Mouse (Mus musculus) embryonic facial prominence, embryonic 11.5 days (tissue): ENCODE measurements at regions not wholly inside any gene's neighbourhood (a gene's known extent, or its start where the extent isn't known, plus 50 kb on each side); places are given as distances from the start of the nearest gene placed in this dataset.

Experiments used
- ATAC-seq: fragments of 200-750 bp; cut with Nextera tagmentation; replicated peaks from 2 replicates; pipeline ENCODE4 v1.8.0; 2017; ENCODE audit warnings: low read depth; ENCODE audit not compliant: insufficient number of reproducible peaks, low FRiP score, low TSS enrichment
- DNase-seq: peaks from one replicate; pipeline ENCODE4 v3.0.0-alpha.2; 2015; ENCODE audit warnings: low spot score
- H3K27ac ChIP-seq: fragments of 300-500 bp; sonication (generic); replicated peaks from 2 replicates; pipeline ENCODE4 v1.5.1; 2014; ENCODE audit warnings: mild to moderate bottlenecking, low read depth, low read length, control low read depth
- H3K27me3 ChIP-seq: fragments of 300-500 bp; sonication (generic); 2 replicates; pipeline ENCODE4 v1.6.1; 2014; ENCODE audit warnings: mild to moderate bottlenecking, low read length, moderate library complexity, mixed read lengths; ENCODE audit not compliant: control insufficient read depth, insufficient read depth
- H3K36me3 ChIP-seq: fragments of 300-500 bp; sonication (generic); replicated peaks from 2 replicates; pipeline ENCODE4 v1.6.1; 2014; ENCODE audit warnings: low read depth, mild to moderate bottlenecking, low read length, moderate library complexity, mixed read lengths; ENCODE audit not compliant: control insufficient read depth, insufficient read depth
- H3K4me1 ChIP-seq: fragments of 300-500 bp; sonication (generic); 2 replicates; pipeline ENCODE4 v1.6.1; 2014; ENCODE audit warnings: low read length, mixed read lengths; ENCODE audit not compliant: control insufficient read depth, insufficient read depth
- H3K4me2 ChIP-seq: fragments of 300-500 bp; sonication (generic); 2 replicates; pipeline ENCODE4 v1.6.1; 2014; ENCODE audit warnings: low read depth, mild to moderate bottlenecking, control low read depth, low read length, moderate library complexity
- H3K4me3 ChIP-seq: fragments of 300-500 bp; sonication (generic); 2 replicates; pipeline ENCODE4 v1.5.1; 2014; ENCODE audit warnings: low read depth, low read length, control low read depth
- H3K9ac ChIP-seq: fragments of 300-500 bp; sonication (generic); replicated peaks from 2 replicates; pipeline ENCODE4 v1.6.1; 2014; ENCODE audit warnings: mild to moderate bottlenecking, control low read depth, low read length
- H3K9me3 ChIP-seq: fragments of 300-500 bp; sonication (generic); replicated peaks from 2 replicates; pipeline ENCODE4 v1.6.1; 2016; ENCODE audit warnings: mild to moderate bottlenecking, low read length, inconsistent platforms, mixed read lengths; ENCODE audit not compliant: control insufficient read depth
- WGBS: fragments of 180-500 bp; shearing (Covaris S2); extraction: QIAGEN DNeasy Blood & Tissue Kit; methylation state at CpG from one replicate; pipeline ENCODE4 v1.1.7; 2014; 5-methylcytosine and 5-hydroxymethylcytosine counted together

DNA sequence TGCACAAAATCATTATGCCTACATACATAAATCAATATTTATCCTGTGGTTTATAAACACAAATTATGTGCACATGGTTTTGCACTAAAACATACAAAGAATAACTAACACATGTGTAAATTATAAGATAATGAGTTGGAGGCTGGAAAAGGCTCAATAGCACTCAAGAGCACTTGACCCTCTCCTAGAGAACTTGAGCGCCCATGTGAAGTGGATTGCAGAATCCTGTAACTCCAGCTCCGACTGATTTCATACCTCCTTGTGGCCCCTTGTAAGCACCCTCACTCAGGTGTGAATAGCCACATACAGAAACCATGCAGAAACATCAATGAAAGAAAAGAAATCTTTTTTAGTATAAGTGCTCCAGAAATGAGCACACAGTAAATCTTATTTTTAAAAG, 168.2 kb upstream of the Adgrl4 start:
- H3K27ac ChIP-seq = no peak overlapping the region
- WGBS = 73% methylated on average over 2 of the region's 2 CpGs
- no peak for DNase-seq

DNA sequence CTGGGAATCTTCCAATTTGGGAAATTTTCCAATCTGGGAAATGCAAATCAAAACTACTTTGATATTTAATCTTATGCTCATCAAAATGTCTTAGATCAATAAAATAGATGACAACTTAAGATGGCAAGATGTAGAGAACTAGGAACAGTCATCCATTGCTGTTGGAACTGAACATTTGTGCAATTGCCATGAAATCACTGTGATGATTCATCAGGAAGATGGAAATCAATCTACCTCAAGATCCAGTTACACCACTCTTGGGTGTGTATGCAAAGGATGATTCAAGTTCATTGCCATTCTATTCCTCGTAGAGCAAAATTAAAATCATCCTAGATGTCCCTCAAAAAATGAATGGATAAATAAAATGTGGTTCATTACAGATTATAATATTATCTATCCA, 153.9 kb upstream of the Adgrl4 start:
- no peak overlapping the region for H3K9ac ChIP-seq
- no peak overlapping the region for H3K4me3 ChIP-seq
- no peaks in the 10 kb centered on the region for H3K27me3 ChIP-seq
- ATAC-seq (no peak), DNase-seq (no peak)
- H3K27ac ChIP-seq = no peak overlapping the region
- H3K36me3 ChIP-seq = no peaks in the 10 kb centered on the region
- H3K4me1 ChIP-seq = no peaks in the 10 kb centered on the region
- H3K4me2 ChIP-seq = no peak overlapping the region
- WGBS = 93% methylated on average over 1 of the region's 1 CpGs
- no peaks in the 10 kb centered on the region for H3K9me3 ChIP-seq

More for the DNA sequence above, 168.2 kb upstream of the Adgrl4 start:
- Histone ChIP-seq H3K4me3 (no peak overlapping the region), H3K27me3 (no peaks in the 10 kb centered on the region), H3K9me3 (no peaks in the 10 kb centered on the region), H3K9ac (no peak overlapping the region), H3K4me2 (no peak overlapping the region), H3K4me1 (no peaks in the 10 kb centered on the region), H3K36me3 (no peaks in the 10 kb centered on the region)
- no peak for ATAC-seq

DNA sequence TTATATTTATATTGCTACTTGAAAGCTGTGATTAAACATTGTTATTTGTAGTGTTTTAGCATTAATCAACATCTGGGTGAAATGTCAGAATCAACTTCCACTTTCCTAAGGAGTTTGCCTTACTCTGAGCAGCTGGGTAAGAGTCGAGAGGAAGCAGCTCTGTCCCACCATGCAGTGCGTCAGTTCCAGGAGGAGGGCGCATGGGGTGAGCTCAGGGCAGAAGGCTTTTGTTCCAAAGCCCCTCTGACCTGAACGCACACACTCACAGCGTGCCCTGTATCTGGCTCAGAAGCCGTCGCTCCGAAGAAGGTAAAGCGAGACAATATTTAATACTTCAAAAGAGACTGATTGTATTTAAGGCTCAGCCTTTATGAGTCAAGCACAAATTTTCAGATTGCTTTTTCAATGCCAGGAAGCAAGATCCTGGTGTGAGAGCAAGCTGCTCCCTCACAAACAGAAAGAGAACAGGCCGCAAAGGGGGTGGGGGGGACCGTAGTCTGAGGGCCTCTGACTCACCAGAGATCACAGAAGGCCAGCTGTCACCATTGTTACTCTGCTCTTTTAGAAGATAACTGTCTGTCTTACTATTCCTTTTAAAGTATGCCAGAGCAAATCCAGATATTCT, 143.6 kb upstream of the Adgrl4 start:
- Histone ChIP-seq H3K27ac (no peak overlapping the region), H3K27me3 (no peaks in the 10 kb centered on the region), H3K36me3 (no peaks in the 10 kb centered on the region), H3K9me3 (no peaks in the 10 kb centered on the region), H3K4me2 (no peak overlapping the region), H3K4me3 (no peak overlapping the region), H3K4me1 (no peaks in the 10 kb centered on the region), H3K9ac (no peak overlapping the region; the same call in 1 of the 2 replicates)
- WGBS = 45% methylated on average over 11 of the region's 11 CpGs
- DNase-seq = peak; percentile 15
- ATAC-seq = peak; percentile 83

DNA sequence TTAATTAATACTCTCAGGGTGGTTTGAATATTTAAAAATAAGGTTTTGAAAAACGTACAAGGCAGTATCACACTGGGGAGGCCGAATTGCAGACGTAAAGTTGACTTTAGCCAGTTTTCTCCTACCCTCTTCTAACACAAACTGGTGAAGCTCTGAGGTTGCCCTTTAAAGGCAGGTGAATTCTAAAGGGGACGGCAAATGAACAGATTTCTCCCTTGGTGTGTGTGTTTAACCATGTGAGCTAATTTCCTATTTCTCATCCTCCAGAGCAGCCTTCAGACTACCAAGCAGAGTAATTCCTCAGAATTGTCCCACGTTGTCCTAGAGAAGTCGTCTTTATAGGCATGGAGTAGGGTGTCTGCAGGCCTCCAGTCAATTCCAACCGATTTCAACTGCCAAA, 143.1 kb upstream of the Adgrl4 start:
- Histone ChIP-seq H3K4me2 (no peak overlapping the region), H3K4me3 (no peak overlapping the region), H3K9me3 (no peaks in the 10 kb centered on the region), H3K36me3 (no peaks in the 10 kb centered on the region), H3K27ac (no peak overlapping the region), H3K27me3 (no peaks in the 10 kb centered on the region), H3K9ac (no peak overlapping the region), H3K4me1 (no peaks in the 10 kb centered on the region)
- ATAC-seq (no peak), DNase-seq (no peak)
- 76% methylated on average over 7 of the region's 7 CpGs for WGBS

DNA sequence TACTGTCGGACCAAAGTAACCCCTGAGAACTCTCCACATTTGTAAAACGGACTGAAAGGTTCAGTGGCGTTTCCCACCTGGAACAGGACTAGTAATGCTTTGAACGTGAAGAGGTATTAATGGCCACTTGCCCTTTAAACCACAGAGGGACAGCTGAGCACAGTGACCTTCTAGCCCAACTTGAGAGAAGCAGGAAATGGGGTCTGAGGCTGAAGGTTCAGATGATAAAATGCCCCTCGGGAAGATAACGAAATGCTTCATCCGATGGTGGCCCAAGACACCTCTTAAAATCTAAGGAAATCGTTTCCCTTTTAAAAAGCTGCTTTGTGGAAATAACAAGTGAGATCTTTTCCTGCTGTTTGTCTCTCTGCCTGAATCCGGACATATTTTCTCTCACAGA, 142.7 kb upstream of the Adgrl4 start:
- H3K4me1 ChIP-seq = no peaks in the 10 kb centered on the region
- H3K4me2 ChIP-seq = no peak overlapping the region
- H3K4me3 ChIP-seq = no peak overlapping the region
- no peak for DNase-seq
- WGBS = 61% methylated on average over 9 of the region's 9 CpGs
- H3K27ac ChIP-seq = no peak overlapping the region
- ATAC-seq = no peak
- no peaks in the 10 kb centered on the region for H3K36me3 ChIP-seq
- no peaks in the 10 kb centered on the region for H3K27me3 ChIP-seq
- H3K9me3 ChIP-seq = no peaks in the 10 kb centered on the region
- H3K9ac ChIP-seq = no peak overlapping the region

DNA sequence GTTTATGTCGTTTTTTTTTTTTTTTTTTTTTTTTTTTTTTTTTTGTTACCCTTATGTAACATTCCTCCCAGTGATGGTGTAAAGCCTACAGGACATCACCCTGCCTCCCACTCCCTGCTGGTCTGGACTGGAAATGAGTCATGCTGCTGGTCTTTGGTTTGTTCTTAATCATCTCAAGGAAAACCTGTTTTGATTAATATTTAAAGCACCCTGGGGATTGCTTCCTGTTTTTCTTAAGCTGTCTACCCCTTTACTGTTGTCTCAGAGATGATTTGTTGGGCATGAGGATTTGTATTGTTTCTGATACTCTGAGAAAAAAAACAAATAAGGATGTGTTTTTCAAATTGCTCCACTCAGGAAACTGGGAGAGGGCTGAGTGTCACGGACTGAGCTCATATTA, 139.4 kb upstream of the Adgrl4 start:
- Histone ChIP-seq H3K9ac (no peak overlapping the region), H3K4me1 (no peaks in the 10 kb centered on the region), H3K4me3 (no peak overlapping the region), H3K27me3 (no peaks in the 10 kb centered on the region), H3K27ac (no peak overlapping the region), H3K9me3 (no peaks in the 10 kb centered on the region), H3K4me2 (no peak overlapping the region), H3K36me3 (no peaks in the 10 kb centered on the region)
- no peak for DNase-seq
- ATAC-seq = no peak
- WGBS = 70% methylated on average over 2 of the region's 2 CpGs

DNA sequence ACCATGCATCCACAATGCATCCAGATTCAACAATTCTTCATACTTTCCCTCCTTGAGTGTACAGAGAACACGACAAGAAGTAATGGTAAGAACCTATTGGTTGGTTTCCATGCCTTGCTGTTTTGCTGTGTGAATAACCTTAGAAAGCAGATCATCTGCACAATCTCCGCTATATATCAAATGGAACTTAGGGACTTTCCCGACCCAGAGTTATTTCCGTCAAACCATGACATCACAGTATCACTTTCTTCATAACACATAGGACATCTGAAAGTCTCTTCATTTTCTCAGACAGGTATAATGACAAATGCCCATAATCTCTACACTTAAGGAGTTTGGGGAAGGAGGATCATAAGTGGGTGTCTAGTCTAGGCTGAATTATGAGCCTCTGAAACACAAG, 132.3 kb upstream of the Adgrl4 start:
- Histone ChIP-seq H3K27me3 (no peaks in the 10 kb centered on the region), H3K4me2 (no peak overlapping the region), H3K27ac (no peak overlapping the region), H3K36me3 (no peaks in the 10 kb centered on the region), H3K4me3 (no peak overlapping the region), H3K9me3 (no peaks in the 10 kb centered on the region), H3K4me1 (no peaks in the 10 kb centered on the region), H3K9ac (no peak overlapping the region)
- DNase-seq (no peak), ATAC-seq (no peak)
- 91% methylated on average over 4 of the region's 4 CpGs for WGBS

DNA sequence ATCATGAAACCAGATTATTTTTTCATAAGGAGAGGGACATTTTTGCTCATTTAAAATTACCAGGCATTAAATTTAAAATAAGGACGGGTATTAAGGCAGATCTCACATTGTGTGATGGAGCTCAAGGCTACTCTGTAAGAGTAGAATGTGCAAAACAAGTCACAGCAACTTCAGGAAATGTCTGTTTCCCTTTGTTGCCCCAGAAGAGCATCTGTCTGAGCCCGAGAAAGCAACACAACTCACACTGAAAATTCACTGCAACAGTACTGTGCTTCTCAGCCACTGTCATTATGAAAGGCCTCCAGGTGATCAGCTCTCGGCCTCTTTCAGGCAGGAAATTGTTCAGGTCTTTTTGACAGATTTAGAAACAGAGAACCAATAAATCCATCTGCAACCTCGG, 129.7 kb upstream of the Adgrl4 start:
- H3K9me3 ChIP-seq = no peaks in the 10 kb centered on the region
- WGBS = 56% methylated on average over 4 of the region's 4 CpGs

More for the DNA sequence above, 129.7 kb upstream of the Adgrl4 start:
- DNase-seq (no peak), ATAC-seq (no peak)
- Histone ChIP-seq H3K4me2 (no peak overlapping the region), H3K27me3 (no peaks in the 10 kb centered on the region), H3K27ac (no peak overlapping the region), H3K4me1 (no peaks in the 10 kb centered on the region), H3K4me3 (no peak overlapping the region), H3K36me3 (no peaks in the 10 kb centered on the region), H3K9ac (no peak overlapping the region)
